Mouse (Mus musculus): ENCODE results near the gene Ebna1bp2.

- no peak for TF ChIP-seq CTCF (IDR thresholded peaks at IDR 0.05; ENCODE audit: low read depth)
- no peak for TF ChIP-seq EP300 (IDR thresholded peaks at IDR 0.05; ENCODE audit: low read depth)
Measured at GRCm38 (mm10) chr4:118609836-118610235, 10.8 kb upstream of the Ebna1bp2 start.

Data from liver, postnatal 0 days (tissue).